Mouse (Mus musculus): ENCODE measurements around the gene Tagln2.

GRCm38 (mm10) chr1:172486236-172486635 is 13.6 kb upstream of the Tagln2 start:
- TF ChIP-seq CTCF (IDR thresholded peaks at IDR 0.05; ENCODE audit: low read depth): no peak
- TF ChIP-seq EP300 (IDR thresholded peaks at IDR 0.05; ENCODE audit: low read depth): no peak
